Mouse (Mus musculus): ENCODE measurements around the gene Erg. TPM values are rescaled to one million over a fixed set of nuclear protein-coding genes. Genes with fewer than 3 reads are reported as not detected.
A peak's percentile ranks its signal among the peaks of the same experiment; 100 is the strongest.

The Erg gene
- polyA plus RNA-seq, 1 experiment from 2014 or later: 4.0 TPM

DNA sequence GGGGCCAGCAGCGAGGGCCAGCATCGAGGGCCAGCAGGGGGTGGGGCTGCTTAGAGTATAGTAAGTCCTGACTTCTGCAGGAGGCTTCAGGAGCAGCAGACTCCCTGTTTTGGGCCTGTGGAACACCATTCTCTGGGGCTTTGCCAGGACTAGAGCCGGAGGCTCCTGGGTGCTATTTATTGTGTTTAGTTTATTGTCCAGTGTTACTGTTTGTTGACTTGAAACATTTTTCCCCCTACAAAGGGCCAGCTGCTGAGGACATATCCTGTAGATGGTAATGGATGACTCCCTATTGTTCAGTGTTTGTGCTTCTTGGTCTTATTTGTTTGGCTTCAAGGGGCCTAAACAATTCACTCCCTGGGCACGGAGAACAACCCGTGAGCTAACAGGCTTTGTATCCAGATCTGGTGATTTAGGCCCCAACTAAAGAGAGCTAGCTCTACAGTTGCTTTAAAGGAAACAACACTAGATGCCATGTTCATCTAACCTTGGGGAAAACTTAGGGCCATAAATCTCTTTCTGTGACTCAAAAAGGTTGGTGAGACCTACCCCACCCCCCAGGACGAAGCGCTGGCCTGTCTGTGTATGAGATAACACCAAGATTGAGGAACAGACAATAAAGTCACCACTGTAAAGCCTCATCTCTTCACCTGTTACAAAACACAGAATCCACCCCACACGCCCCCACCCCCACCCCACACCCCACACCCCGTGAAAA, 137.6 kb downstream of the Erg start:
- H3K4me1 ChIP-seq (replicated peaks): 0 out of 2 replicates have a peak, but pooled peaks cover 8% of the 10 kb centered on the region
- no peak overlapping the region for H3K4me2 ChIP-seq (replicated peaks)
- no peaks in the 10 kb centered on the region for H3K27me3 ChIP-seq (replicated peaks)
- H3K4me3 ChIP-seq (replicated peaks): no peak overlapping the region
- no peak overlapping the region for H3K27ac ChIP-seq
- H3K36me3 ChIP-seq: no peaks in the 10 kb centered on the region
- H3K9ac ChIP-seq: no peak overlapping the region
- H3K9me3 ChIP-seq: no peaks in the 10 kb centered on the region
- no peak for ATAC-seq
- 54% methylated on average over 9 of the region's 9 CpGs for WGBS

DNA sequence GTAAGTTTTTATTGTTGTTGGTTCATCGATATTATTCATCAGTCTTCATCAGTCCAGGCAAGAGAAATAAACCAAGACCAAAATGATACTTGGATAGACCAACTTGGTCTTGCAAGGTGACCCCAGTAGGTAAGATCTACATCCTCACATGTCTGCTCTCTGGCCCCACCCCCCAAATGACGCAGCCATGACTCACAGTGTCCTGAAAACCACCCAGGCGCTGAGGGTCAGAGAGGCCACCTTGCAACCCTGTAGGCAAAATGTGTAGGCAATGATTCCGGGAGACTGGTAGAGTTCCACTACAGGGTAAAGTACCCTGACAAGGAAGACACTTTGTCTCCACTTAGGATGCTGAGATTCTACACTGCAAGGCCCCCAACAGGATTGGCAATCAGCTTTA, 138.5 kb downstream of the Erg start:
- H3K4me1 ChIP-seq (replicated peaks): 0 out of 2 replicates have a peak, but pooled peaks cover 8% of the 10 kb centered on the region
- no peaks in the 10 kb centered on the region for H3K27me3 ChIP-seq (replicated peaks)
- WGBS: 82% methylated on average over 4 of the region's 4 CpGs
- no peaks in the 10 kb centered on the region for H3K9me3 ChIP-seq
- H3K9ac ChIP-seq: no peak overlapping the region
- no peak overlapping the region for H3K4me3 ChIP-seq (replicated peaks)
- H3K4me2 ChIP-seq (replicated peaks): no peak overlapping the region
- H3K27ac ChIP-seq: no peak overlapping the region
- ATAC-seq: no peak
- no peaks in the 10 kb centered on the region for H3K36me3 ChIP-seq

DNA sequence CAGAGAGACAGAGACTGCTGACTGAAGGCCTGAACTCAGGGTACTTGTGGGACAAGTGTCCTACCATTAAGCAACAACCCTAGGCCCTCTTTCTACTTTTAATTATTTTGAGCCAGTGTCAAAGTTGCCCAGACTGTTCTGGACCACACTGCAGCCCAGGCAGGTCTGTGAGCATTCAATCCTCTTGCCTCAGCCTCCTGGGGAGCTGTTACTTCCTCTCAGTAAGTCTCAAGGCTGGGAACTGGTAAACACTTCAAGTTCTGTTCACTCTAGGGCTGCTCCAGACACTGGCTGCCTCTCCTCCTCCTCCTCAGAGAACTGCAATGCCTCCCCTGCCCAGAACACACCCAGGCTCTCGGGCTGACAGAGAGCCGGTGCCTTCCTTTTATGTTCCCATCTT, 140.0 kb downstream of the Erg start:
- WGBS: 55% methylated on average over 2 of the region's 2 CpGs
- Histone ChIP-seq H3K27me3 (replicated peaks) (no peaks in the 10 kb centered on the region), H3K4me2 (replicated peaks) (no peak overlapping the region), H3K4me3 (replicated peaks) (no peak overlapping the region), H3K9ac (no peak overlapping the region), H3K27ac (no peak overlapping the region), H3K4me1 (replicated peaks) (0 out of 2 replicates have a peak, but pooled peaks cover 8% of the 10 kb centered on the region), H3K9me3 (no peaks in the 10 kb centered on the region), H3K36me3 (no peaks in the 10 kb centered on the region)
- no peak for ATAC-seq

DNA sequence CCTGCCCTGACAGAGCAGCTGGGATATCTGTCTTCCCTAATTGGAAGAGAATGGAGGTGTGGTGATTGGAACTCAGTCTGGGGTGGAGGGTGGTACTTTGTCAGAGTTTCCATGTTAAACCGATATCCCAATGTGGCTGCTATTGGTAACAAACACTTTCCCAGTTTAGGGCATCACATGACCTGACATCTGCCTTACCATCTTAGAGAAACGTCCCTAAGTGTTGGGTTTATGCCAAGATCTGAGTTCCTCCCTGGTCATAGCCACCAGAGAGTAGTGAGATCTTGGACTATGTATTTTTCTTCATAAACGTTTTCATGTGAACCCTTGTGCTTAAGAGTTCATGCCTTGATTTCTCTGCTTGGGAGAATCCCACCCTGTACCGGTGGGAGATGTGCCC, 144.4 kb downstream of the Erg start:
- Histone ChIP-seq H3K27me3 (replicated peaks) (no peaks in the 10 kb centered on the region), H3K4me1 (replicated peaks) (peaks cover 6% of the 10 kb centered on the region), H3K36me3 (no peaks in the 10 kb centered on the region), H3K27ac (no peak overlapping the region), H3K4me2 (replicated peaks) (no peak overlapping the region), H3K9me3 (no peaks in the 10 kb centered on the region), H3K9ac (no peak overlapping the region), H3K4me3 (replicated peaks) (no peak overlapping the region)
- no peak for ATAC-seq
- 64% methylated on average over 4 of the region's 4 CpGs for WGBS

DNA sequence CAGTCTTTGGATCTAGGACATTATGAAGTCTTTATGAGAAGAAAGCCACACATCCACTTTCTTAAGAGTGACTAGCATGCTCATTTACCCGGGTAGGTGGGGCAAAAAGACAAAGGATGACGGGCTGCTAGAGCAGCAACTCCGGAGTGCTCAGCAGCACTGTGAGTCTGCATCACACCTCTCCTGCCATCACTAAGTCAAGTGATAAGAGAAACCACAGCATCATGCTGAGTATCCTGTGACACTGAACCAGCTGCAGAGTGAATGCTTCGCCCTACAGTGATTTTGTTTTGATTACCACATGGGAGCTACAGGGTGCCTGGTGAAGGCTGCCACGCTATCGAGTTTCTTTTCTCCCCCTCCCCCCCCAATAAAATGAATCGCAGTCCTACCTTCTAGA, 145.2 kb downstream of the Erg start:
- Histone ChIP-seq H3K27ac (no peak overlapping the region), H3K9ac (no peak overlapping the region), H3K9me3 (no peaks in the 10 kb centered on the region), H3K4me1 (replicated peaks) (peaks cover 3% of the 10 kb centered on the region), H3K36me3 (no peaks in the 10 kb centered on the region), H3K4me3 (replicated peaks) (no peak overlapping the region), H3K4me2 (replicated peaks) (no peak overlapping the region), H3K27me3 (replicated peaks) (no peaks in the 10 kb centered on the region)
- ATAC-seq: no peak
- 68% methylated on average over 7 of the region's 7 CpGs for WGBS

DNA sequence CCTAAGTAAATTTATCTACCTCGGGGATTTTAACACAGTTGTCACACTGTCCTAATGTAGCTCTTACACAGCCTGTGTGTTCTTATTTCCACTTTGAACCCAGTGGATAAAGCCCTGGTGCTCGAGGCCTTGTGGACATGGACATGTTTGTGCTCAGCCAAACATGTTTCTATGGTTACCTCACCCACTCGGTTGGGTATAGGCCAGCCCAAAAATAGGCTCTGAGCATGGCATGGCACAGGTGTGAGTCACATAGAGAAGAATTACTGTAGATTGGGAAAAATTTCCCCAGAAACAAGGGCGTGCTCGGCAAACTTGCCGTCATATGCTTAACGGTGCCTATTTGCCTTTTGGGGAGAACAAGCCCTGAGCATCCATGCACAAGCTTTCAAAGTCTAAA, 146.1 kb downstream of the Erg start:
- Histone ChIP-seq H3K9me3 (no peaks in the 10 kb centered on the region), H3K4me2 (replicated peaks) (no peak overlapping the region), H3K27me3 (replicated peaks) (no peaks in the 10 kb centered on the region), H3K4me3 (replicated peaks) (no peak overlapping the region), H3K9ac (no peak overlapping the region), H3K36me3 (no peaks in the 10 kb centered on the region), H3K4me1 (replicated peaks) (peaks cover 3% of the 10 kb centered on the region), H3K27ac (no peak overlapping the region)
- 82% methylated on average over 7 of the region's 7 CpGs for WGBS
- no peak for ATAC-seq

DNA sequence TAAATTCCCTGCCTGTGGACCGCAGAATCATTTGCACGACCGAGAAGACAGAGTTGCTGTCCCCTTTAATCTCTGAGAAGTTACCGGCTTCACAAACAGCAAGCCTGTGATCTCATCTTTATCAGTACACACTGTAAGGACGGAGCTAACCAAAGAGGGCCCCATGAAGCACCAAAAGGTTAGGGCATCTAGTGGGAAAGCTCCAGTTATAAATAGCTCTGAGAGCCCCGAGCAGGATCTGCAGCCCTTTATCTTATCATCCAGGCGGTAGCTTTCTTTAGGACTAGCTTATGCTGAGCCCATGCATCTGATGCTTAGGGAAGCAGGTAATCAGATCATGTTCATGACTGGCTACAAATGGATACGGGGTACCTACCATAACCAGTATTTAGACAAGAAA, 146.6 kb downstream of the Erg start:
- H3K4me2 ChIP-seq (replicated peaks): 0 out of 2 replicates have a peak overlapping the region, but pooled peaks have one; percentile 2
- ATAC-seq: no peak
- H3K4me3 ChIP-seq (replicated peaks): no peak overlapping the region
- H3K36me3 ChIP-seq: no peaks in the 10 kb centered on the region
- H3K9ac ChIP-seq: no peak overlapping the region
- peaks cover 3% of the 10 kb centered on the region for H3K4me1 ChIP-seq (replicated peaks)
- no peaks in the 10 kb centered on the region for H3K27me3 ChIP-seq (replicated peaks)
- peak overlapping the region; percentile 30; the same call in 1 of the 2 replicates for H3K27ac ChIP-seq
- H3K9me3 ChIP-seq: no peaks in the 10 kb centered on the region
- 18% methylated on average over 8 of the region's 8 CpGs for WGBS

DNA sequence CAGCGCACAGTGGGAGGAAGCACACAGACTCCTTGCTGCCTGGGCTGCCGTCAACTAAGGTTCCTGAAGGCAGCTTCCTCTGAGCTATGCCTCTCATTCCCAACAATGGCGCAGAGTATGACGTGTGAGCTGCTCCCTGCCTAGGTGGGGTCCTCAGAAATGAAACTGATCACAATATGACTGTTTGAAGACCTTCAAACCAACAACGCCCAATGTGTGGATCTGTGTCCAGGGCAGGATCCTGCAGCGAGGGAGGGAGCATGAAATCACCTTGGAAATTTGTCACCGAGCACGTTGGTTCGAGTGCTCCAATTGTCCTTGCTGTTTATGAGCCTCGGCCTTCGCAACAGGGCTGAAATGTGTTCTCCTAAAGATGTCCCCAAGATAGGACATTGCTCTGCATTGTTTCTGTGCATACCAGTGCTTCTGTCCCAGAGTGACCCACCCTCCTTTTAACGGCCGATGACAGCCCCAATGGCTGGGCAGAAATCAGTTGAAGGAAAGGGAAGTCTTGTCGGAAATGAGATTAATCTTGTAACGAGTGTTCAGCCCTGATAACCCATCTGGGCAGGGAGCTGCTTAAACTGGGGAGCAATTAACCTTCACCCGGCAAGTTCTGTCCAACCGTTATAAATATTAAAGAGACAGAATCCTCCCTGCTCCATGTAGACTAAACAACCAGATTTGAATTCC, 147.4 kb downstream of the Erg start:
- H3K4me1 ChIP-seq (replicated peaks): peaks cover 3% of the 10 kb centered on the region
- H3K9me3 ChIP-seq: no peaks in the 10 kb centered on the region
- H3K9ac ChIP-seq: no peak overlapping the region
- no peak overlapping the region for H3K4me3 ChIP-seq (replicated peaks)
- 51% methylated on average over 17 of the region's 17 CpGs for WGBS
- H3K36me3 ChIP-seq: no peaks in the 10 kb centered on the region
- H3K4me2 ChIP-seq (replicated peaks): 0 out of 2 replicates have a peak overlapping the region, but pooled peaks have one; percentile 2
- no peaks in the 10 kb centered on the region for H3K27me3 ChIP-seq (replicated peaks)
- H3K27ac ChIP-seq: peak overlapping the region; percentile 30; the same call in 1 of the 2 replicates
- peak; percentile 62 for ATAC-seq

DNA sequence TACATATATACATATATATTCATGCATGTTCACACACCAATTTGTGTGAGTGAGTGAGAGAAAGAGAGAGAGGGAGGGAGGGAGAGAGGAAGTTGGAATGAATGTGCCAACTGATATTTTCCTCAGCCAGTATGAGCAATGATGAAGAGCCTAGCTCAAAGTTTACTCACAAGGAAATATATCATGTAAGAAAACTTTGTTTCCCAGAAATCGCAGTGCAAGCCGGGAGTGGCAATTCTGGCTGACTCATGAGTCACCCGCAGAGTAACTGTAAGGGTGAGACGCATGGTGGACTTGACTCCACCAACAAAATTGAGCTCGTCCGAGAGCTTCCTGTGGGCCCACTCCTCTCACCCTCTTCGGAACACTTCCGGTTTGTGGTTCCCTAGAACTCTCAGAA, 149.8 kb downstream of the Erg start:
- Histone ChIP-seq H3K9ac (no peak overlapping the region), H3K27ac (no peak overlapping the region), H3K4me3 (replicated peaks) (no peak overlapping the region), H3K4me2 (replicated peaks) (no peak overlapping the region), H3K4me1 (replicated peaks) (peaks cover 3% of the 10 kb centered on the region), H3K27me3 (replicated peaks) (no peaks in the 10 kb centered on the region), H3K9me3 (no peaks in the 10 kb centered on the region), H3K36me3 (no peaks in the 10 kb centered on the region)
- WGBS: 74% methylated on average over 8 of the region's 8 CpGs
- no peak for ATAC-seq

DNA sequence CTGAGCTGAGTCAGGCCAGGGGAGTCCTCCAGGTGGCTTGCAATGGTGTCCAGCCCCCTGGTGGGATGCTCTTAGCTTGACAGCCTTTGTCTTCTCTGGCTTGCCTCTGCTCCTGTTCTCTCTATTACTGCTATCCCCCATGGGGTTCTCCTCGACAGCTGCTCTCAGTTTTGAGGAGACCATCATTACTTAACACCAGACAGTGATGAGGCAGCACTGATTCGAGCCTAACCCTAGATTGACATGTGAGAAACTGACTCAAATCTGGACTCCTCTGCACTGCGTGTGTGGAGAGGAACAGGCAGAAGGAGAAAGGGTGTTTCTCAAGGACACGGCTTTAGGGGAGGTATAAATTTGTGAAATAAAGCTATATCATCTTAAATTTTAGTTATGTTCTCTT, 150.3 kb downstream of the Erg start:
- 73% methylated on average over 4 of the region's 4 CpGs for WGBS
- no peaks in the 10 kb centered on the region for H3K27me3 ChIP-seq (replicated peaks)
- no peak overlapping the region for H3K27ac ChIP-seq
- H3K9me3 ChIP-seq: no peaks in the 10 kb centered on the region
- peaks cover 3% of the 10 kb centered on the region for H3K4me1 ChIP-seq (replicated peaks)
- no peak overlapping the region for H3K4me2 ChIP-seq (replicated peaks)
- no peak overlapping the region for H3K9ac ChIP-seq
- no peak for ATAC-seq
- H3K36me3 ChIP-seq: no peaks in the 10 kb centered on the region
- H3K4me3 ChIP-seq (replicated peaks): no peak overlapping the region

DNA sequence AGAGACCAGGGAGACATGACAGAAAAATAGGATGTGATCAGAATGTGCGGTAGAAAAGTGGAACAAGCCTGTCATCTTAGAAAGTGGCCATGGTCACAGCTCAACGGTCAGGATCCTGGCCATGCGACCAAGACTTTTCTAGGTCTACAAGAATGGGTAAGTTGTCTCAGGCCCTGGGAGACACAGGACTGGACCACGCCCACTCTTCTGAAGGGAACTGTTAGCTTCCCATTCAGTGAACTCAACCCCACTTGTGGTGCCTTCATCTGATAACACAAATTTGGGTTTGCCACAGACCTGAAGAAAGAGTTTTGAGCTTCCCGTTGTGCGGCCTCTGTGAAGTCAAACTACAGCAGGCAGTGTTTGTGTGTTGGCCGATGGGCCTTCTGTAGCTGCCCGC, 152.0 kb downstream of the Erg start:
- H3K4me1 ChIP-seq (replicated peaks): peaks cover under 1% of the 10 kb centered on the region; the same call in 1 of the 2 replicates
- WGBS: 93% methylated on average over 8 of the region's 8 CpGs
- no peak overlapping the region for H3K9ac ChIP-seq
- ATAC-seq: no peak
- no peak overlapping the region for H3K4me3 ChIP-seq (replicated peaks)
- no peaks in the 10 kb centered on the region for H3K9me3 ChIP-seq
- no peak overlapping the region for H3K4me2 ChIP-seq (replicated peaks)
- H3K36me3 ChIP-seq: no peaks in the 10 kb centered on the region
- no peaks in the 10 kb centered on the region for H3K27me3 ChIP-seq (replicated peaks)
- no peak overlapping the region for H3K27ac ChIP-seq

DNA sequence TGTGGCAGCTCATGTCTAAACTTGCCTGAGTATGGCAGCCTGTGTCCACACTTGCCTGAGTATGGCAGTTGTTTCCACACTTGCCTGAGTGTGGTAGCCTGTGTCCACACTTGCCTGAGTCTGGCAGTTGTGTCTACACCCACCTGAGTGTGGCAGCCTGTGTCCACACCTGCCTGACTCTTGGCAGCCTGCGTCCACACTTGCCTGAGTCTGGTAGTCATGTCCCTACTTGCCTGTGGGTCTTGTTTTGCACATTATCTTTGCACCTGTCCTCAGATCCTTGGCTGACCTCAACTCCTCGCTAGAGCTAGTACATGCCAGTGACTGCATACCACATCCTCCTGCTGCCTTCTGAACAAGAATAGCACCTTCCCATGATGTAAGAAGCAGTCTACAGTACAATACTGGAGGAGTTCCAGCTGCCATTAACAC, 153.8 kb downstream of the Erg start:
- Histone ChIP-seq H3K27ac (no peak overlapping the region), H3K9ac (no peak overlapping the region), H3K9me3 (no peaks in the 10 kb centered on the region), H3K4me1 (replicated peaks) (no peaks in the 10 kb centered on the region), H3K4me3 (replicated peaks) (no peak overlapping the region), H3K27me3 (replicated peaks) (no peaks in the 10 kb centered on the region), H3K4me2 (replicated peaks) (no peak overlapping the region), H3K36me3 (no peaks in the 10 kb centered on the region)
- no peak for ATAC-seq
- 79% methylated on average over 2 of the region's 2 CpGs for WGBS

DNA sequence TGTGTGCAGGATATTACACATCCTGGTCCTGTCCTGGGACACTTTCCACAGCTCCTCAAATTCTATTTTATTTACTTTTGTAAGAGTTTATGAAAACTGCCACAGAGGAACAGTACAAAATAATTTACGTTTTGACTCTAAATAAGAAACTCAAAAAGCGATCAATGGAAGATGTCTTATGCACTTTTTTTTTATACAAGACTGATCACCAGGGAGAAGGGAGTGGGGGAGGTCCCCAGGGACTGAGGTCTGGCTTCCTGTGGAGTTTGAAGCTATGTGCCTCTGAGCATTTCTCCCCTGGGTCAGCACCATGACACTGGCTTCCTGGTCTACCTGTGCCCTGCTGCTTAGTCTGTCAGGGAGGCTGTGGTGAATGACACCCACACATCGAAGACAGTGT, 156.5 kb downstream of the Erg start:
- H3K9me3 ChIP-seq: no peaks in the 10 kb centered on the region
- H3K4me3 ChIP-seq (replicated peaks): no peak overlapping the region
- no peaks in the 10 kb centered on the region for H3K4me1 ChIP-seq (replicated peaks)
- 84% methylated on average over 3 of the region's 3 CpGs for WGBS
- H3K27ac ChIP-seq: no peak overlapping the region
- H3K27me3 ChIP-seq (replicated peaks): no peaks in the 10 kb centered on the region
- H3K9ac ChIP-seq: no peak overlapping the region
- no peak for ATAC-seq
- H3K4me2 ChIP-seq (replicated peaks): no peak overlapping the region
- no peaks in the 10 kb centered on the region for H3K36me3 ChIP-seq
